Mouse (Mus musculus) splenic B cell, adult 2 months (primary cell): ENCODE data around the gene Wfikkn2.

ENCODE experiments used
- DNase-seq: peaks from one replicate; pipeline ENCODE4 v3.0.0-alpha.2; 2011; ENCODE audit warnings: low read depth, low spot score
- H3K27me3 ChIP-seq: 2 replicates; pipeline ENCODE4 v1.6.1; 2012; ENCODE audit warnings: mild to moderate bottlenecking, low read length, moderate library complexity, mixed read lengths; ENCODE audit not compliant: control insufficient read depth, poor library complexity, insufficient read depth, severe bottlenecking
- H3K36me3 ChIP-seq: 2 replicates; pipeline ENCODE4 v1.6.1; 2012; ENCODE audit warnings: mild to moderate bottlenecking, low read length, moderate library complexity, mixed read lengths; ENCODE audit not compliant: control insufficient read depth, poor library complexity, insufficient read depth, severe bottlenecking

Gene Wfikkn2

DNA sequence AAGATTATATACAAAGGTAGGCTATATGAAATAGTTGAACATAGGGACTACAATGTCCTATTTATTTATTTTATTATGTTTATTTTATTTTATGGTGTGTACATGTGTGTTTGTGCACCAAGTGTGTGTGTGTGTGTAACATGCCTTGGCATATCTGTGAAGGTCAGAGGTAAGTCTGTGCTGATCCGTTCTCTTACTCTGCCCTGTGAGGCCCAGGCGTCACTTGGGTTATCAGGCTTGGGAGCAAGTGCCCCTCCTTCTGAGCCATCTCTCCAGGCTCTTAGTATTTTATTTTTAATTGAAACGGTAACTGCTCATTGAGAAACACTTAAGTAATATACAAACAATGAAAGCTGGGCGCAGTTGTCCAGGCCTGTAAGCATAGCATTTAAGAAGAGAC lies 45.4 kb downstream of the Wfikkn2 start:
- DNase-seq = no peak
- no peaks in the 10 kb centered on the region for H3K36me3 ChIP-seq
- H3K27me3 ChIP-seq = no peaks in the 10 kb centered on the region

DNA sequence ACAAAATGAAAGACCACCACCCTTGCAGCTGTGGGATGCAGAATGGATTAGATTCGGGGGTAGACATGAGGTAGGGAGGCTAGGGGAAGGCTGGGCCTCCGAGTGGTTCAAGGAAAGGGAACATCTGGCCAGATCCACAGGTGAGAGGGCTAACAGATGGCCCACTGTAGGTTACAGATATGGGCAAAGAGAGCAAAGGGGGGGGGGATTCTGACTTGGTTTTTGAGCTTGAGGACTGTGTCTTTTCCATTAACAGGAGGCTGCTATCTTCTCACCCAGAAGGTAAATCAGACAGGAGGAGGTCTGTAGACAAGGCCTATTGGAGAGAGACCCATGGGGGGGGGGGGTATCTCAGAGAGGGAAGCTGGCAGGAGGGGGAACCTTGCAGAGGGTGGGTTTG lies 46.0 kb downstream of the Wfikkn2 start:
- H3K27me3 ChIP-seq = no peaks in the 10 kb centered on the region
- DNase-seq = no peak
- H3K36me3 ChIP-seq = no peaks in the 10 kb centered on the region

DNA sequence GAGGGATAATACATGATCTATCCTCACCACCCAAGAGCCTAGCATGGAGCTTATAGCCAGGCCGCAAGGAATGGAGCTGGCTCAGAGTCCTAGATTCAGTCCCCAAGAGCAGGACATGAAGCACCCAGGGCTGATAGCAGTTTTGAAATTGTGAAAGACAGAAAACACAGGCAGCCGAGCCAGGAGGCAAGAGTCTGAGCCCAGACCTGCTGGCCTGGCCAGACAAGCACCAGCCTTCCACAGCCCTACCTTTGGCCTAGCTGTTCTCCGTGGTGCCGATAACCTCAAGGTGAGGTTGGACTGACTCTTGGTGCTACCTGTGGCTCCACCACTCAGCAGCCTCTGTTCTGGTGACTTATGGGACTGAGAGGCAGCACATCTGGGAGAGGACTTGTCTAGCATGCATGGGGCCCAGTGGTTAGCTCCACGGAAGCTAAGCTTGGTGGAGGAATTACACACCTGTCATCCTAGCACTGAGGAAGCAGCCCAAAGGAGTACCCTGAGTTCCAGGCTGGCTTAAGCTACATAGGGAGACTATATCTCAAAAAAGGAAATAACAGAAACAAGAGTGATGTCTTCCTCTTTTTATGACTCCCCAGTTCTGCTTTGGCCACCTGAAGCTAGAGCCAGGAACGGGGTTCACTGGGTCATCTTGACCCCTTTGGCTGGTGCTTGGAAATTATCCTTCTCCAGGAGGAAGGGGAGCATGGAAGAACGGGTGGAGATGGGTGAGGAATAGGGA lies 47.2 kb downstream of the Wfikkn2 start:
- no peak for DNase-seq

DNA sequence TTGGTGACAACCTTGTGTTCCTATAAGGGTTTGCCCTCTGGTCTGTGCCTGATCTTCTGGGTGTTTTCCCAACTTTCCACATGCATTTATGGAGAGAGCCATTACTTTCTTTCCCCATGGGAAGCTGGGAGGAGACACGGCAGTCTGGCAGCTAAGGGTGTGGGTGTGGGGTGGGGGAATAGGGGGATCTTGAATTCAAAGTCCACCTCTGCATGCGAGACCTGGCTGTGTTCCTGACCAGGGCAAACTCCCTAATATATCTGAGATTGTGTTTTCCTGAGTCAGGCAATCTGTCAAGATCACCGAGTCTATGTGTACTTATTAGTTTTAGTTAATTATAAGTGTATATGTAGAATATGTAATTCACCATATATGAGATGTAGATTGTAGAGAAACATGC lies 49.5 kb downstream of the Wfikkn2 start:
- no peaks in the 10 kb centered on the region for H3K27me3 ChIP-seq
- no peak for DNase-seq

More for the DNA sequence above, 47.2 kb downstream of the Wfikkn2 start:
- Histone ChIP-seq H3K36me3 (no peaks in the 10 kb centered on the region), H3K27me3 (no peaks in the 10 kb centered on the region)

DNA sequence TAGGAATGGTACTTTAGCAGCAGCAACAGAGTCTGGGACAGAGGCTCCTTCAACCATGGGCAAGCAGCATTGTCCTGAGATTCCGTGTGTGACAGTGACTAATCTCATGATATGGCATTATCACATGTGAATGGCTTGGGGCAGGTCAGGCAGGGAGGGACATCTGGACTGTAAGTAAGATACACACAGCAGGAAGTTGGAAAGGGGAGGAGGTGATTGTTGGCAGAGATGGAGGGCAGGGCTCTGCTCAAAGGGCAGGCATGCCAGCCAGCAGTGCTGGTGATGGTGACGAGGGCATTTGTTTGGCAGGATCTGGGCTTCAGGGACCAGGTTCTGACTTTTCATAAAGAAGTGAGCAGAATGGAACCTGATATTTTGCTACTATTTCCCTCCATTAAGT lies 52.7 kb downstream of the Wfikkn2 start:
- Histone ChIP-seq H3K27me3 (no peaks in the 10 kb centered on the region), H3K36me3 (no peaks in the 10 kb centered on the region)
- no peak for DNase-seq

More for the DNA sequence above, 49.5 kb downstream of the Wfikkn2 start:
- H3K36me3 ChIP-seq = no peaks in the 10 kb centered on the region

DNA sequence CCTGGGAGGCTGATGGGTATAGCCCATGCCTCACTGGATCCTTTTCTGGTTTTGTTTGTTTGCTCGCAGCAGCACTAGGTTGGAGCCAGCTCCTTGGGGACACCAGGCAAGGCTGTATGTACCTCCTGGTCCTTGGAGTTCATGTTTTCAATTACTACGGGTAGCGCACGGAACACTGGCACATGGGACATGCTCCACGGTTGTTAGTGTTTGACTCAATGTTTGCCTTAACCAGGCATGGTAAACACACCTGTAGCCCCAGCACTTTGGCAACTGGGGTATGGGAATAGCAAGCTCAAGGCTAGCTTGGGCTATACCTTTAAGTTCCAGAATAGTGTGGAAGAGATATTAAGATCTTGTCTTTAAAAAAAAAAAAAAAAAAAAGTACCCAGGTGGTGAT lies 55.1 kb downstream of the Wfikkn2 start:
- H3K27me3 ChIP-seq = no peaks in the 10 kb centered on the region
- no peaks in the 10 kb centered on the region for H3K36me3 ChIP-seq
- no peak for DNase-seq

DNA sequence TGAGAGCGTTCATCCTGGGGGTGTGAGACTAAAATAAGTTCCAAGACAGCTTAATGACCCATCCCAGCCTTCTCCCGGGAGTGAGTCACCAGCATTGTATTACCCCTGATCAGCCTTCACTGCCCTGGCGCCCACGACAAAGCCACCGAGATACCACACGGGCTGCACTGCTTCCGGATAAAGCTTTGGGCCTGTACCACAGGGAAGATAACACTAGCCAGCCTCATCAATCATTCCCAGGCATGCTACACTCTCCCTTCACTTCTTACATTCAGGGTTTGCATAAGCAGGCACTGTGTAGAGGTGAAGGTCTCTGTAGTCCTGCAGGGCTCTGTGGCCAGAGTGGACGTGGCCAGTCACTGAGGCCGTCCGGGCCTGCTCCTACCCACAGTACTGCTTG lies 56.2 kb downstream of the Wfikkn2 start:
- no peak for DNase-seq
- Histone ChIP-seq H3K27me3 (no peaks in the 10 kb centered on the region), H3K36me3 (no peaks in the 10 kb centered on the region)
